Mouse (Mus musculus) urinary bladder, postnatal 10 days (tissue): ENCODE results near the gene Cdyl.
A peak's percentile ranks its signal among the peaks of the same experiment; 100 is the strongest.

Experiments used
- DNase-seq: peaks from one replicate; pipeline ENCODE4 v3.0.0; 2022; ENCODE audit warnings: low spot score

Gene Cdyl

GRCm38 (mm10) chr13:35840102-35840501 lies 180.5 kb downstream of the Cdyl start:
- DNase-seq = no peak

- no peak for DNase-seq
Measured at GRCm38 (mm10) chr13:35843383-35843782, 183.8 kb downstream of the Cdyl start.

- DNase-seq = no peak
Measured at GRCm38 (mm10) chr13:35845306-35845705, 185.7 kb downstream of the Cdyl start.

- DNase-seq = no peak
Measured at GRCm38 (mm10) chr13:35848694-35849093, 189.1 kb downstream of the Cdyl start.

GRCm38 (mm10) chr13:35851581-35851980 lies 191.9 kb downstream of the Cdyl start:
- no peak for DNase-seq

- no peak for DNase-seq
Measured at GRCm38 (mm10) chr13:35852851-35853575, 193.4 kb downstream of the Cdyl start.

GRCm38 (mm10) chr13:35857486-35857885 lies 197.9 kb downstream of the Cdyl start:
- no peak for DNase-seq

GRCm38 (mm10) chr13:35860916-35861315 lies 201.3 kb downstream of the Cdyl start:
- DNase-seq = no peak

GRCm38 (mm10) chr13:35870659-35871058 lies 211.0 kb downstream of the Cdyl start:
- DNase-seq = no peak

- no peak for DNase-seq
Measured at GRCm38 (mm10) chr13:35871107-35871506, 211.5 kb downstream of the Cdyl start.

- DNase-seq = no peak
Measured at GRCm38 (mm10) chr13:35875396-35875795, 215.8 kb downstream of the Cdyl start.

GRCm38 (mm10) chr13:35878282-35878681 lies 218.6 kb downstream of the Cdyl start:
- DNase-seq = no peak

- no peak for DNase-seq
Measured at GRCm38 (mm10) chr13:35879068-35879467, 219.4 kb downstream of the Cdyl start.

- no peak for DNase-seq
Measured at GRCm38 (mm10) chr13:35879519-35879918, 219.9 kb downstream of the Cdyl start.

GRCm38 (mm10) chr13:35880555-35881046 lies 221.0 kb downstream of the Cdyl start:
- no peak for DNase-seq

- no peak for DNase-seq
Measured at GRCm38 (mm10) chr13:35886121-35886725, 226.6 kb downstream of the Cdyl start.

GRCm38 (mm10) chr13:35892866-35893265 lies 233.2 kb downstream of the Cdyl start:
- DNase-seq = no peak

- DNase-seq = no peak
Measured at GRCm38 (mm10) chr13:35905378-35905777, 245.7 kb downstream of the Cdyl start.

- DNase-seq = peak; percentile 59
Measured at GRCm38 (mm10) chr13:35905879-35906481, 246.3 kb downstream of the Cdyl start, which contains the start of gene Rpp40. TSS of gene Rpp40 (minus strand) at chr13:35906359.

GRCm38 (mm10) chr13:35911476-35911875 lies 251.8 kb downstream of the Cdyl start:
- no peak for DNase-seq
